Mouse (Mus musculus) ES-E14 (cell line): ENCODE measurements at regions not wholly inside any gene's neighbourhood (a gene's known extent, or its start where the extent isn't known, plus 50 kb on each side); places are given as distances from the start of the nearest gene placed in this dataset.

Source experiments
- DNase-seq: peaks from one replicate; pipeline ENCODE4 v3.0.0-alpha.2; 2013; ENCODE audit warnings: low read depth, low spot score
- H3K27ac ChIP-seq: 2 replicates; pipeline ENCODE4 v1.5.1; 2012; ENCODE audit warnings: low read depth, mild to moderate bottlenecking, low read length, moderate library complexity, mixed read lengths; ENCODE audit not compliant: poor library complexity, insufficient read depth, severe bottlenecking
- H3K36me3 ChIP-seq: 2 replicates; pipeline ENCODE4 v1.6.1; 2012; ENCODE audit warnings: mild to moderate bottlenecking, low read length, moderate library complexity, mixed read lengths; ENCODE audit not compliant: control insufficient read depth, poor library complexity, insufficient read depth, severe bottlenecking
- H3K4me1 ChIP-seq, 2 experiments: fragments of 150-350 bp in 1 of 2; sonication (generic) in 1 of 2; 2 replicates each; pipeline ENCODE4 v1.6.1; 2012; ENCODE audit warnings: low read length in 2 of 2, mild to moderate bottlenecking in 1 of 2, mixed read lengths in 1 of 2; ENCODE audit not compliant: control insufficient read depth in 2 of 2, insufficient read depth in 2 of 2, poor library complexity in 1 of 2
- H3K4me3 ChIP-seq, 2 experiments: fragments of 150-350 bp in 1 of 2; sonication (generic) in 1 of 2; 2 replicates each; pipeline ENCODE4 v1.5.1; 2012; ENCODE audit warnings: low read length in 2 of 2, low read depth in 1 of 2, mild to moderate bottlenecking in 1 of 2, mixed read lengths in 1 of 2; ENCODE audit not compliant: insufficient read depth in 1 of 2, poor library complexity in 1 of 2, severe bottlenecking in 1 of 2
- H3K9ac ChIP-seq: 2 replicates; pipeline ENCODE4 v1.6.1; 2012; ENCODE audit warnings: low read depth, mild to moderate bottlenecking, low read length, mixed read lengths; ENCODE audit not compliant: poor library complexity, insufficient read depth, severe bottlenecking
- H3K9me3 ChIP-seq: fragments of 150-350 bp; sonication (generic); 2 replicates; pipeline ENCODE4 v1.6.1; 2012; ENCODE audit warnings: low read depth, mild to moderate bottlenecking, low read length; ENCODE audit not compliant: control insufficient read depth, insufficient read depth
- CHD2 ChIP-seq: IDR thresholded peaks from 2 replicates; pipeline ENCODE4 v1.6.1; 2014; ENCODE audit warnings: mild to moderate bottlenecking, low read depth, low read length, inconsistent platforms
- HCFC1 ChIP-seq: IDR thresholded peaks from 2 replicates; pipeline ENCODE4 v1.6.1; 2012; ENCODE audit warnings: low read length, inconsistent platforms, borderline replicate concordance; ENCODE audit not compliant: insufficient read depth
- MAFK ChIP-seq: IDR thresholded peaks from 2 replicates; pipeline ENCODE4 v1.6.1; 2014; ENCODE audit warnings: mild to moderate bottlenecking, low read depth, low read length, inconsistent platforms; ENCODE audit not compliant: insufficient read depth
- ZC3H11A ChIP-seq: IDR thresholded peaks from 2 replicates; pipeline ENCODE4 v1.6.1; 2012; ENCODE audit warnings: low read depth, mild to moderate bottlenecking, inconsistent platforms, low read length, borderline replicate concordance
- ZNF384 ChIP-seq: IDR thresholded peaks from 2 replicates; pipeline ENCODE4 v1.6.1; 2012; ENCODE audit warnings: low read depth, low read length, inconsistent platforms
- in situ Hi-C, 2 experiments: fragments of 600-800 bp; cut with MboI; formaldehyde crosslinking; loops; one replicate each; pipeline ENCODE4 v1.15.1; 2025; ENCODE audit warnings: low sequenced_read_pairs in 2 of 2, inconsistent platforms in 1 of 2; ENCODE audit not compliant: unreplicated experiment in 2 of 2

GRCm38 (mm10) chr13:70115576-70115975 is 313.4 kb downstream of the Med10 start:
- Histone ChIP-seq H3K36me3 (no peaks in the 10 kb centered on the region), H3K4me3 (no peak overlapping the region)

GRCm38 (mm10) chr13:70124860-70125545 is 322.8 kb downstream of the Med10 start:
- Histone ChIP-seq H3K9me3 (peaks cover 4% of the 10 kb centered on the region), H3K27ac (no peak overlapping the region), H3K9ac (no peak overlapping the region), H3K36me3 (no peaks in the 10 kb centered on the region), H3K4me1 (no peaks in the 10 kb centered on the region), H3K4me3 (no peak overlapping the region)
- peak; percentile 19 for DNase-seq
- no peak for TF ChIP-seq ZNF384
- TF ChIP-seq MAFK: no peak
- TF ChIP-seq CHD2: no peak
- no peak for TF ChIP-seq ZC3H11A
- no peak for TF ChIP-seq HCFC1
- in situ Hi-C loops: no loop called here

More at GRCm38 (mm10) chr13:70115576-70115975, 313.4 kb downstream of the Med10 start:
- no peaks in the 10 kb centered on the region for H3K9me3 ChIP-seq
- no peak for TF ChIP-seq HCFC1
- no peak for TF ChIP-seq ZC3H11A
- no peak for TF ChIP-seq ZNF384
- TF ChIP-seq MAFK: no peak
- H3K27ac ChIP-seq: no peak overlapping the region
- in situ Hi-C loops: no loop called here
- no peak overlapping the region for H3K9ac ChIP-seq
- no peak for DNase-seq
- no peaks in the 10 kb centered on the region for H3K4me1 ChIP-seq

- no peak overlapping the region for H3K27ac ChIP-seq
- no peak overlapping the region for H3K4me3 ChIP-seq
- no peaks in the 10 kb centered on the region for H3K4me1 ChIP-seq
- H3K9me3 ChIP-seq: peaks cover 4% of the 10 kb centered on the region
- in situ Hi-C loops: no loop called here
- DNase-seq: no peak
- H3K36me3 ChIP-seq: no peaks in the 10 kb centered on the region
- TF ChIP-seq ZC3H11A (no peak), CHD2 (no peak), ZNF384 (no peak), MAFK (no peak), HCFC1 (no peak)
- H3K9ac ChIP-seq: no peak overlapping the region
These were observed 325.1 kb downstream of the Med10 start for GRCm38 (mm10) chr13:70127310-70127709.

- Histone ChIP-seq H3K4me3 (no peak overlapping the region), H3K36me3 (no peaks in the 10 kb centered on the region), H3K4me1 (no peaks in the 10 kb centered on the region), H3K27ac (no peak overlapping the region), H3K9me3 (no peaks in the 10 kb centered on the region), H3K9ac (no peak overlapping the region)
- TF ChIP-seq HCFC1 (no peak), ZC3H11A (no peak), MAFK (no peak), CHD2 (no peak), ZNF384 (no peak)
- no peak for DNase-seq
- in situ Hi-C loops: no loop called here
These were observed 332.3 kb downstream of the Med10 start for GRCm38 (mm10) chr13:70134544-70134943.

GRCm38 (mm10) chr13:70136209-70136608 is 334.0 kb downstream of the Med10 start:
- no peak overlapping the region for H3K4me3 ChIP-seq
- in situ Hi-C loops: no loop called here
- DNase-seq: no peak
- no peak overlapping the region for H3K27ac ChIP-seq
- no peaks in the 10 kb centered on the region for H3K4me1 ChIP-seq
- H3K9me3 ChIP-seq: no peaks in the 10 kb centered on the region
- TF ChIP-seq MAFK (no peak), ZC3H11A (no peak), ZNF384 (no peak), HCFC1 (no peak), CHD2 (no peak)
- no peak overlapping the region for H3K9ac ChIP-seq
- H3K36me3 ChIP-seq: no peaks in the 10 kb centered on the region
